Mouse (Mus musculus): ENCODE measurements at regions not wholly inside any gene's neighbourhood (a gene's known extent, or its start where the extent isn't known, plus 50 kb on each side); places are given as distances from the start of the nearest gene placed in this dataset.

DNA sequence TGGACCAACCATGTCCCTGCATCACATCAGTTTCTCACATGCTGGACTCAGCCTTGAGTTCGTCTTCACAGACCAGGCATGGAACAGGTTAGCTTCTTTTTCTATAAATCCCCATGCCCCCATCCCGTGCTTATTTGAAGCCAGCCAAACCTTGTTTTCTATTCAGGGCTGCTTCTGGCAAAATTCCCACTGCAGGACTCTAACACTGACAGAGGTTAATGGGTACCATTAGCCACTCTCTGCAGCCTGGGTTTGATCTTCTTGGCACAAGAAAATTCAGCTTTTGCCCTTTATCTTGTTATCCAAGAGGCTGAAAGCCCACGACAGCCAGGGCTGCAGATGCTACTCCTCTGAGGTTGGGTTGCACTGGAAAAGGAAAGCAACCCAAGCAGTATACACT is 101.8 kb upstream of the Fam204a start:
- Histone ChIP-seq H3K9me3 (no peaks in the 10 kb centered on the region), H3K9ac (no peak overlapping the region), H3K36me3 (no peaks in the 10 kb centered on the region), H3K27ac (replicated peaks) (no peak overlapping the region), H3K27me3 (no peaks in the 10 kb centered on the region), H3K4me2 (no peak overlapping the region), H3K4me1 (replicated peaks) (peaks cover 6% of the 10 kb centered on the region; the same call in 1 of the 2 replicates), H3K4me3 (no peak overlapping the region)
- WGBS, result 68% methylated on average over 3 of the region's 3 CpGs
- no peak for ATAC-seq (ENCODE audit: low read depth)

GRCm38 (mm10) chr19:60325612-60326011 is 99.1 kb upstream of the Fam204a start:
- Histone ChIP-seq H3K9me3 (no peaks in the 10 kb centered on the region), H3K4me1 (replicated peaks) (peaks cover 6% of the 10 kb centered on the region; the same call in 1 of the 2 replicates), H3K9ac (no peak overlapping the region), H3K4me2 (no peak overlapping the region), H3K36me3 (no peaks in the 10 kb centered on the region), H3K27ac (replicated peaks) (no peak overlapping the region), H3K27me3 (no peaks in the 10 kb centered on the region), H3K4me3 (no peak overlapping the region)
- no peak for ATAC-seq (ENCODE audit: low read depth)

DNA sequence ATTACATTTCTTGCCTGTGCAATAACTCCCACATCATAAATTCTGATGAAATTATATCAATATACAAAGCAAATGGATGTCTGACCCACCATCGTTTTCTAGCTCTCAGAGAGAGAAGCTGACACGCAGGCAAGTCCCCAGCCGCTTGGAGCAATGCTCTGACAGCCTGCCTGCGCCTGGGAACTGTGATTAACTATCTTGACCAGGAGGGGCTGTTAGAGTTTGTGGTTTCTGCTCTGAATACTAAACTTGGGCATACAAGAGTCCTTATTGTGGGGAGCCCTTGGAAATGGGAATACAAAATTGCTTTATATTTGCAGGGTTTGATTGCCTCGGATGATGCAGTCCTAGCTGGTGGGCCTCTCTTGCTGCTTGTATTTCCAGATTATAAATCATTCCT is 98.6 kb upstream of the Fam204a start:
- 21% methylated on average over 5 of the region's 5 CpGs for whole genome bisulfite sequencing

DNA sequence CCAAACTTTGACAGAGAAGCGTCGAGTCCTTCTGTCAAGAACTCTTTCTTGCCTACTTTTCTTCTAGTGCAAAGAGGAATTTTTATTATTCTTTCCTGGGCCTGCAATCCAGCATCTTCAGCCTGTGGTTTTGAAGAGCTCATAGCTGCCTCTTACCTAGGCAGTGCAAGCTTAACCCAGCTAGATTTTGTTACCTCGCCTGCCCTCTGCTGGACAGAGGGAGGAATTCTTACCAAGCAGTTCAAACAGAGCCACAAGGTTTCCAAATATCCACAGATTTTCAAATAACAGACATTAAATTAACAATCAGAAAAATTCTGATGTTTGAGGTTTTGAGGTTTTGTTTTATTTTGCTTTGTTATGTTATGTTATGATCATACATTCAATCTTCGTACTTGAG is 84.1 kb upstream of the Fam204a start:
- H3K36me3 ChIP-seq, result no peaks in the 10 kb centered on the region
- WGBS, result 25% methylated on average over 4 of the region's 4 CpGs
- H3K9ac ChIP-seq, result no peak overlapping the region
- H3K4me1 ChIP-seq (replicated peaks), result no peaks in the 10 kb centered on the region
- H3K27me3 ChIP-seq, result no peaks in the 10 kb centered on the region
- H3K4me2 ChIP-seq, result no peak overlapping the region
- no peak overlapping the region for H3K27ac ChIP-seq (replicated peaks)
- no peak overlapping the region for H3K4me3 ChIP-seq
- ATAC-seq (ENCODE audit: low read depth), result no peak
- H3K9me3 ChIP-seq, result no peaks in the 10 kb centered on the region

More for the DNA sequence above, 98.6 kb upstream of the Fam204a start:
- H3K4me2 ChIP-seq, result no peak overlapping the region
- no peaks in the 10 kb centered on the region for H3K36me3 ChIP-seq
- ATAC-seq (ENCODE audit: low read depth), result peak; percentile 71; the same call in 1 of the 2 replicates
- no peaks in the 10 kb centered on the region for H3K27me3 ChIP-seq
- H3K4me3 ChIP-seq, result no peak overlapping the region
- H3K4me1 ChIP-seq (replicated peaks), result peaks cover 6% of the 10 kb centered on the region; the same call in 1 of the 2 replicates
- H3K9me3 ChIP-seq, result no peaks in the 10 kb centered on the region
- H3K9ac ChIP-seq, result no peak overlapping the region
- no peak overlapping the region for H3K27ac ChIP-seq (replicated peaks)

DNA sequence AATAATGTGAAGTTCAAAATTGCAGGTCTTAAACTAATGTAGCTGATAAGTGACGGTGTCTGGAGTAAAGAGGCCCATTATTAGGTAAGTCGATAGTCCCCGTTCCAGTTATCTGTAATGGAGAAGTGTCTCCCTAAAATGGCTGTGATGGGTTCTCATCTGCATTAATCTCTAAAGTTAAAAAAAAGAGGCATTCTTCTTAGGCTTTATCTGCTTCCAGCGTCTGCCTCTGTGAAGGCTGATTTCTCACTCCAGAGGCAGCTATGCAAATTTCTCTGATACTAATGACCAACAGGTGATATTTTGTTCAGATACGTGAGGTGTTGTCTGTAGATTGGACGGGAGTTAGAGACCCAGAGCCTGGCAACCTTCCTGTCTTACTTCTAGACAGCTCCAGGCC is 75.9 kb upstream of the Fam204a start:
- Histone ChIP-seq H3K4me2 (no peak overlapping the region), H3K9me3 (no peaks in the 10 kb centered on the region), H3K27ac (replicated peaks) (no peak overlapping the region), H3K4me3 (no peak overlapping the region), H3K27me3 (no peaks in the 10 kb centered on the region), H3K36me3 (no peaks in the 10 kb centered on the region), H3K9ac (no peak overlapping the region), H3K4me1 (replicated peaks) (no peaks in the 10 kb centered on the region)
- WGBS, result 75% methylated on average over 6 of the region's 6 CpGs
- no peak for ATAC-seq (ENCODE audit: low read depth)

DNA sequence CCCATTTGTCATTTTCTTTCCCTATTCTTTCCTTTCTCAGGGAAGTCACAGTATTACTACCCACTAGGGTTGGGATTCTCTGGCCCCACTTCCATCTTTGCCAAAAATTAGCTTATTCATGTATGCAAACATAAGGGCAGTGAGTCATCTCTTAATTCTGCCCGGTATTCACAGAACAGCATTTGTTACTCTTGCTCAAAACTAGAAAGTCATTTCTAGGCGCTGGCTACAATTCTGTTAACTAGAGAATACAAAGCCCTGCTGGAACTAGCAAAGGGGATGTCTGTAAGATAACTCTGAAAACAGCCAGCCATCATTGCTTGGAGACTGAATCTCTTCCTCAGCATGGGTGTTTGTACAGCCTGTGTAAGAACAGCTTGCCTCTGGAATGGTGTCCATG is 74.4 kb upstream of the Fam204a start:
- Histone ChIP-seq H3K27ac (replicated peaks) (no peak overlapping the region), H3K36me3 (no peaks in the 10 kb centered on the region), H3K9me3 (no peaks in the 10 kb centered on the region), H3K27me3 (no peaks in the 10 kb centered on the region; the same call in 1 of the 2 replicates), H3K4me2 (no peak overlapping the region), H3K4me3 (no peak overlapping the region), H3K4me1 (replicated peaks) (no peaks in the 10 kb centered on the region), H3K9ac (no peak overlapping the region)
- ATAC-seq (ENCODE audit: low read depth), result no peak
- 77% methylated on average over 2 of the region's 2 CpGs for WGBS

- ATAC-seq (ENCODE audit: low read depth), result no peak
- Histone ChIP-seq H3K9ac (no peak overlapping the region), H3K36me3 (no peaks in the 10 kb centered on the region), H3K4me2 (no peak overlapping the region), H3K27me3 (no peaks in the 10 kb centered on the region; the same call in 1 of the 2 replicates), H3K4me3 (no peak overlapping the region), H3K9me3 (no peaks in the 10 kb centered on the region), H3K4me1 (replicated peaks) (no peaks in the 10 kb centered on the region), H3K27ac (replicated peaks) (no peak overlapping the region)
- WGBS, result 76% methylated on average over 4 of the region's 4 CpGs
Observed at GRCm38 (mm10) chr19:60290244-60290643, 63.7 kb upstream of the Fam204a start.

GRCm38 (mm10) chr19:60286810-60287396 is 60.4 kb upstream of the Fam204a start:
- H3K36me3 ChIP-seq, result no peaks in the 10 kb centered on the region
- ATAC-seq (ENCODE audit: low read depth), result peak; percentile 75; the same call in 1 of the 2 replicates
- H3K4me1 ChIP-seq (replicated peaks), result no peaks in the 10 kb centered on the region
- WGBS, result 45% methylated on average over 6 of the region's 6 CpGs
- no peak overlapping the region for H3K4me3 ChIP-seq
- H3K27me3 ChIP-seq, result no peaks in the 10 kb centered on the region; the same call in 1 of the 2 replicates
- no peak overlapping the region for H3K4me2 ChIP-seq
- peak overlapping the region; percentile 11; the same call in 1 of the 2 replicates for H3K27ac ChIP-seq (replicated peaks)
- H3K9me3 ChIP-seq, result no peaks in the 10 kb centered on the region
- no peak overlapping the region for H3K9ac ChIP-seq

GRCm38 (mm10) chr19:60284901-60285300 is 58.4 kb upstream of the Fam204a start:
- WGBS, result 73% methylated on average over 4 of the region's 4 CpGs
- H3K27ac ChIP-seq (replicated peaks), result no peak overlapping the region
- no peak overlapping the region for H3K4me3 ChIP-seq
- no peak overlapping the region for H3K9ac ChIP-seq
- H3K9me3 ChIP-seq, result no peaks in the 10 kb centered on the region
- no peak for ATAC-seq (ENCODE audit: low read depth)
- H3K4me2 ChIP-seq, result no peak overlapping the region
- no peaks in the 10 kb centered on the region; the same call in 1 of the 2 replicates for H3K27me3 ChIP-seq
- H3K4me1 ChIP-seq (replicated peaks), result no peaks in the 10 kb centered on the region
- no peaks in the 10 kb centered on the region for H3K36me3 ChIP-seq
